Mouse (Mus musculus): ENCODE measurements at regions not wholly inside any gene's neighbourhood (a gene's known extent, or its start where the extent isn't known, plus 50 kb on each side); places are given as distances from the start of the nearest gene placed in this dataset.

GRCm38 (mm10) chr19:26938911-26939310 is 53.2 kb downstream of the Gm815 start:
- Histone ChIP-seq H3K27ac (replicated peaks) (no peak overlapping the region), H3K9me3 (no peaks in the 10 kb centered on the region), H3K9ac (no peak overlapping the region), H3K4me2 (no peak overlapping the region), H3K4me3 (no peak overlapping the region), H3K27me3 (replicated peaks) (no peaks in the 10 kb centered on the region), H3K4me1 (peaks cover 7% of the 10 kb centered on the region; the same call in 1 of the 2 replicates), H3K36me3 (no peaks in the 10 kb centered on the region)
- WGBS: 78% methylated on average over 8 of the region's 8 CpGs
- ATAC-seq (ENCODE audit: extremely low read depth, insufficient number of reproducible peaks, low FRiP score, low TSS enrichment): no peak

GRCm38 (mm10) chr19:26944006-26944405 is 58.3 kb downstream of the Gm815 start:
- no peak overlapping the region for H3K4me3 ChIP-seq
- H3K27me3 ChIP-seq (replicated peaks): 0 out of 2 replicates have a peak, but pooled peaks cover 3% of the 10 kb centered on the region
- no peaks in the 10 kb centered on the region for H3K9me3 ChIP-seq
- H3K36me3 ChIP-seq: no peaks in the 10 kb centered on the region
- H3K4me1 ChIP-seq: no peaks in the 10 kb centered on the region
- H3K27ac ChIP-seq (replicated peaks): no peak overlapping the region
- no peak for ATAC-seq (ENCODE audit: extremely low read depth, insufficient number of reproducible peaks, low FRiP score, low TSS enrichment)
- H3K4me2 ChIP-seq: no peak overlapping the region
- WGBS: 74% methylated on average over 2 of the region's 2 CpGs
- no peak overlapping the region for H3K9ac ChIP-seq

GRCm38 (mm10) chr19:26946562-26946961 is 60.9 kb downstream of the Gm815 start:
- H3K9me3 ChIP-seq: no peaks in the 10 kb centered on the region
- 70% methylated on average over 3 of the region's 3 CpGs for WGBS
- no peak overlapping the region for H3K9ac ChIP-seq
- H3K36me3 ChIP-seq: no peaks in the 10 kb centered on the region
- H3K4me2 ChIP-seq: no peak overlapping the region
- H3K27me3 ChIP-seq (replicated peaks): 0 out of 2 replicates have a peak, but pooled peaks cover 3% of the 10 kb centered on the region
- ATAC-seq (ENCODE audit: extremely low read depth, insufficient number of reproducible peaks, low FRiP score, low TSS enrichment): no peak
- H3K4me3 ChIP-seq: no peak overlapping the region
- H3K27ac ChIP-seq (replicated peaks): no peak overlapping the region
- no peaks in the 10 kb centered on the region for H3K4me1 ChIP-seq

- no peaks in the 10 kb centered on the region for H3K9me3 ChIP-seq
- no peaks in the 10 kb centered on the region for H3K4me1 ChIP-seq
- no peak overlapping the region for H3K27ac ChIP-seq (replicated peaks)
- H3K4me3 ChIP-seq: no peak overlapping the region
- H3K27me3 ChIP-seq (replicated peaks): 0 out of 2 replicates have a peak, but pooled peaks cover 3% of the 10 kb centered on the region
- H3K36me3 ChIP-seq: no peaks in the 10 kb centered on the region
- no peak overlapping the region for H3K9ac ChIP-seq
- ATAC-seq (ENCODE audit: extremely low read depth, insufficient number of reproducible peaks, low FRiP score, low TSS enrichment): no peak
- WGBS: 87% methylated on average over 2 of the region's 2 CpGs
- H3K4me2 ChIP-seq: no peak overlapping the region
Observed at GRCm38 (mm10) chr19:26948479-26948878, 62.8 kb downstream of the Gm815 start.

GRCm38 (mm10) chr19:26949153-26949552 is 63.5 kb downstream of the Gm815 start:
- Histone ChIP-seq H3K4me2 (no peak overlapping the region), H3K4me3 (no peak overlapping the region), H3K4me1 (no peaks in the 10 kb centered on the region), H3K27me3 (replicated peaks) (0 out of 2 replicates have a peak, but pooled peaks cover 3% of the 10 kb centered on the region), H3K27ac (replicated peaks) (no peak overlapping the region), H3K9ac (no peak overlapping the region), H3K9me3 (no peaks in the 10 kb centered on the region), H3K36me3 (no peaks in the 10 kb centered on the region)
- WGBS: 86% methylated on average over 4 of the region's 4 CpGs
- no peak for ATAC-seq (ENCODE audit: extremely low read depth, insufficient number of reproducible peaks, low FRiP score, low TSS enrichment)

- H3K4me1 ChIP-seq: no peaks in the 10 kb centered on the region
- no peaks in the 10 kb centered on the region for H3K36me3 ChIP-seq
- no peaks in the 10 kb centered on the region for H3K9me3 ChIP-seq
- H3K4me2 ChIP-seq: no peak overlapping the region
- H3K27me3 ChIP-seq (replicated peaks): 0 out of 2 replicates have a peak, but pooled peaks cover 2% of the 10 kb centered on the region
- H3K9ac ChIP-seq: no peak overlapping the region
- no peak overlapping the region for H3K27ac ChIP-seq (replicated peaks)
- H3K4me3 ChIP-seq: no peak overlapping the region
- WGBS: 78% methylated on average over 8 of the region's 8 CpGs
- no peak for ATAC-seq (ENCODE audit: extremely low read depth, insufficient number of reproducible peaks, low FRiP score, low TSS enrichment)
Observed at GRCm38 (mm10) chr19:26953348-26953747, 67.7 kb downstream of the Gm815 start.

GRCm38 (mm10) chr19:26966055-26966760 is 80.5 kb downstream of the Gm815 start:
- WGBS: 81% methylated on average over 6 of the region's 6 CpGs
- Histone ChIP-seq H3K4me3 (no peak overlapping the region), H3K27me3 (replicated peaks) (no peaks in the 10 kb centered on the region), H3K9ac (no peak overlapping the region), H3K36me3 (no peaks in the 10 kb centered on the region), H3K4me2 (no peak overlapping the region), H3K4me1 (no peaks in the 10 kb centered on the region), H3K9me3 (peaks cover 5% of the 10 kb centered on the region), H3K27ac (replicated peaks) (no peak overlapping the region)
- no peak for ATAC-seq (ENCODE audit: extremely low read depth, insufficient number of reproducible peaks, low FRiP score, low TSS enrichment)

GRCm38 (mm10) chr19:26973058-26973457 is 87.4 kb downstream of the Gm815 start:
- 62% methylated on average over 1 of the region's 1 CpGs for WGBS
- Histone ChIP-seq H3K9ac (no peak overlapping the region), H3K27ac (replicated peaks) (no peak overlapping the region), H3K9me3 (no peaks in the 10 kb centered on the region), H3K4me1 (peaks cover 23% of the 10 kb centered on the region), H3K4me3 (no peak overlapping the region), H3K36me3 (no peaks in the 10 kb centered on the region), H3K4me2 (no peak overlapping the region), H3K27me3 (replicated peaks) (no peaks in the 10 kb centered on the region)
- ATAC-seq (ENCODE audit: extremely low read depth, insufficient number of reproducible peaks, low FRiP score, low TSS enrichment): no peak

GRCm38 (mm10) chr19:26973773-26974548 is 88.3 kb downstream of the Gm815 start:
- ATAC-seq (ENCODE audit: extremely low read depth, insufficient number of reproducible peaks, low FRiP score, low TSS enrichment): no peak
- Histone ChIP-seq H3K9ac (no peak overlapping the region), H3K27me3 (replicated peaks) (no peaks in the 10 kb centered on the region), H3K9me3 (no peaks in the 10 kb centered on the region), H3K27ac (replicated peaks) (peak overlapping the region; percentile 67), H3K4me3 (no peak overlapping the region), H3K4me1 (peaks cover 23% of the 10 kb centered on the region), H3K4me2 (no peak overlapping the region), H3K36me3 (no peaks in the 10 kb centered on the region)
- 60% methylated on average over 6 of the region's 6 CpGs for WGBS

- Histone ChIP-seq H3K36me3 (no peaks in the 10 kb centered on the region), H3K9ac (no peak overlapping the region), H3K4me2 (no peak overlapping the region), H3K9me3 (no peaks in the 10 kb centered on the region), H3K4me1 (peaks cover 23% of the 10 kb centered on the region), H3K4me3 (no peak overlapping the region), H3K27ac (replicated peaks) (peak overlapping the region; percentile 67), H3K27me3 (replicated peaks) (no peaks in the 10 kb centered on the region)
- ATAC-seq (ENCODE audit: extremely low read depth, insufficient number of reproducible peaks, low FRiP score, low TSS enrichment): no peak
- 82% methylated on average over 3 of the region's 3 CpGs for WGBS
Observed at GRCm38 (mm10) chr19:26974576-26975204, 89.0 kb downstream of the Gm815 start.

GRCm38 (mm10) chr19:26976604-26977322 is 91.1 kb downstream of the Gm815 start:
- 0 out of 2 replicates have a peak, but pooled peaks cover 4% of the 10 kb centered on the region for H3K27me3 ChIP-seq (replicated peaks)

More at GRCm38 (mm10) chr19:26976604-26977322, 91.1 kb downstream of the Gm815 start:
- H3K9me3 ChIP-seq: no peaks in the 10 kb centered on the region
- 67% methylated on average over 7 of the region's 7 CpGs for WGBS
- ATAC-seq (ENCODE audit: extremely low read depth, insufficient number of reproducible peaks, low FRiP score, low TSS enrichment): no peak
- H3K4me2 ChIP-seq: no peak overlapping the region
- no peaks in the 10 kb centered on the region for H3K36me3 ChIP-seq
- H3K27ac ChIP-seq (replicated peaks): no peak overlapping the region
- peaks cover 23% of the 10 kb centered on the region for H3K4me1 ChIP-seq
- no peak overlapping the region for H3K9ac ChIP-seq
- no peak overlapping the region for H3K4me3 ChIP-seq
